Mouse (Mus musculus) layer of hippocampus, adult 2 months (tissue): ENCODE results near the gene Acsl1. TPM values are rescaled to one million over a fixed set of nuclear protein-coding genes. Genes with fewer than 3 reads are reported as not detected.

Experiments used
- DNase-seq, 2 experiments: peaks; one replicate each; pipeline ENCODE4 v3.0.0; 2022; ENCODE audit warnings: low spot score in 2 of 2
- H3K27ac ChIP-seq: fragments of 200-600 bp; 2 replicates; pipeline ENCODE4 v1.8.1; 2022
- H3K4me3 ChIP-seq: fragments of 200-600 bp; 2 replicates; pipeline ENCODE4 v1.8.1; 2022; ENCODE audit warnings: mild to moderate bottlenecking
- CTCF ChIP-seq: fragments of 200-600 bp; conservative IDR thresholded peaks from 2 replicates; pipeline ENCODE4 v1.8.1; 2022; ENCODE audit warnings: antibody characterized with exemption, mild to moderate bottlenecking, moderate library complexity
- long read RNA-seq, 2 experiments: library from polyadenylated mRNA; stranded (forward); transcript quantifications; one replicate each; pipeline ENCODE4 v2.0.0; 2021; ENCODE audit warnings: borderline mapping rate in 2 of 2
- total RNA-seq, 2 experiments: library from RNA; stranded (reverse); gene quantifications; 2 replicates each; pipeline ENCODE4 v1.2.3; 2021

The Acsl1 gene
- total RNA-seq = 10 to 100 TPM; 41.8 to 43.5 TPM
- long read RNA-seq, experiment 1, transcript Acsl1-201 (21 exons, 3,897 nt) = major isoform, 10 of 13 reads
- long read RNA-seq, experiment 1, partial matches to known transcripts = 0 of 13 reads
- long read RNA-seq, experiment 1, other reads (novel, unspliced or antisense) = 3 of 13 reads
- long read RNA-seq, experiment 2, transcript Acsl1-201 (21 exons, 3,897 nt) = major isoform, 17 of 30 reads
- long read RNA-seq, experiment 2, transcript Acsl1-210 (1 exons, 1,253 nt) = minor isoform, 5 of 30 reads
- long read RNA-seq, experiment 2, partial matches to known transcripts = 1 of 30 reads
- long read RNA-seq, experiment 2, other reads (novel, unspliced or antisense) = 7 of 30 reads

- peak; percentile 97 for DNase-seq
- Histone ChIP-seq H3K4me3 (peak within 1 kb of the TSS; percentile 96), H3K27ac (peak within 1 kb of the TSS; percentile 87)
- TF ChIP-seq CTCF = 0 out of 2 replicates have a peak, but pooled peaks have one; percentile 2
These were observed at the start of gene Acsl1 for GRCm38 (mm10) chr8:46470792-46471781. Gene Acsl1 (plus strand): TSS chr8:46471037.

DNA sequence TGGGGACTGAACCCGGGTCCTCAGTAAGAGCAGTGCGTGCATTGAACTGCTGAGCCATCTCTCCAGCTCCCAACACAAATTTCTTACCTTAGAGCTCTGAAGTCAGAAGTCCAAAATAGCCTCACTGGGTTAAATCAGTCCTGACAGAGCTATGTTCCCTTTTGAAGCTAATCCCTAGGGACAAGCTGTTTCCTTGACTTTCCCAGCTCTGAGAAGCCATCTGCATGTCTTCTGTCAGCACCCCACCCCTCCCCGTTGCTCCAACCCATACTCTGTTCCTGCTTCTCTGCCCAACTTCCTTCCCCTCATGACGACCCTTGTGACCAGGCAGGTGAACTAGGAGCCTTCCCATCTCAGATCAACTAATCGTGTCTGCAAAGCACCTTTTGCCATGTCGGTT is 49.3 kb upstream of the Acsl1 start:
- H3K27ac ChIP-seq = no peak overlapping the region; the same call in 1 of the 2 replicates
- DNase-seq = no peak
- H3K4me3 ChIP-seq = no peak overlapping the region
- no peak for TF ChIP-seq CTCF

DNA sequence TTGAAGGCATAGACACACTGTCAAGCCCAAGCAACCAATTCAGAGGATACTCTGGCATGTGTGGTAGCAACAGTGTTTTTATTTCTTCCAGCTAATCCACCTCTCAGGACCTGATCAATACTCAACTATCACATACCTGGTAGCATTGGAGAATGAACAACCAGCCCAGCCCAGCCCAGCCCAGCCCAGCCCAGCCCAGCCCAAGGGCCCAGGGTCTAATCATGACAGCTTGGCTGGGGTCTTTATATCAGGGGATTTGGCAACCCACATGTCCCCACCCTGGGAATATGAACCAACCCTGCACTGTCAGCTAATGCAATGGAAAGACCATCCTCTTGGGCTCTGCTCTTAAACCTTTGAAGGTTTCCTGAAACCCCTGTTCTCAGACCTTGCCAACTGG is 42.9 kb upstream of the Acsl1 start:
- Histone ChIP-seq H3K27ac (no peak overlapping the region), H3K4me3 (no peak overlapping the region)
- DNase-seq = no peak
- no peak for TF ChIP-seq CTCF

DNA sequence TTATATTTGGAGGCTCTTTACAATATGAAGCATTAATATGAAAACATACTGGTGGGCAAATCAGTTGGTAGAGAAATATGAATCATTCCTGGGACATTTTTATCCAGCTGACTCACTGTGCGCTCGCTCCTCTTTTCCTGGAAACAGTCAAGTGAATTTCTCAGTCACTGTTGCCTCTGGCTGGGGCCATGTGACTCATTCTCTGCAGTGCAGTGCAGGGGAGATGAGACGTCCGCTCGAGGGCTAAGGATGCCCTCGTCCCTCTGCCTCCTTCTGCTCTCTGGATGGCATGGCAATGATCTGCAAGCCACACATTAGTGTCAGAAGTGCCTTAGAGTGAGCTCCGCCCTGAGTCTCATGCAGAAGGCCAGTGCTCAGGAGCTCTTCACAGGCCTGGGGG is 41.0 kb upstream of the Acsl1 start:
- no peak overlapping the region for H3K4me3 ChIP-seq
- TF ChIP-seq CTCF = no peak
- H3K27ac ChIP-seq = peak overlapping the region; percentile 1; the same call in 1 of the 2 replicates
- peak; percentile 14 to 60 for DNase-seq

- no peak overlapping the region for H3K27ac ChIP-seq
- DNase-seq = no peak
- TF ChIP-seq CTCF = no peak
- H3K4me3 ChIP-seq = no peak overlapping the region
These were observed 38.9 kb upstream of the Acsl1 start for GRCm38 (mm10) chr8:46431921-46432320.

GRCm38 (mm10) chr8:46432581-46432980 is 38.3 kb upstream of the Acsl1 start:
- Histone ChIP-seq H3K4me3 (no peak overlapping the region), H3K27ac (no peak overlapping the region)
- no peak for DNase-seq
- TF ChIP-seq CTCF = no peak

GRCm38 (mm10) chr8:46433656-46434055 is 37.2 kb upstream of the Acsl1 start:
- TF ChIP-seq CTCF = no peak
- no peak for DNase-seq

DNA sequence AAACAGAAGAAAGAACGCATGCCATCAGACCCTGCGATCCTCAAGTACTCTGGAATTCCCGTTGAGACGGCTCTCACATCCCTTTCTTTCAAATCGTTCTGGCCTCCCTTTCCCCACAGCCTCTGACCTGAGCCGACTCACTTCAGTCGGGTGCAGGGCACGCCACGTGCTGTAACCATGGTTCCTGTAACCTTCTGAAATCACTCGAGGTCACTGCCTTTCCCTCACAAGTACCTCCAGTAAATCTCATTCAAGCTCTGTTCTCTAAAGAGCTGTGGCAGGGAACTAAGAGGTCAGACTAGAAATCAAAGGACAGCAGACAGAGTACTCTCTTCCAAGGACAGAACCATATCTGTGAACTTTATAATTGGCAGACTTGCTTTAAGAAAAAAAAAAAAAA is 32.3 kb upstream of the Acsl1 start:
- Histone ChIP-seq H3K4me3 (no peak overlapping the region), H3K27ac (no peak overlapping the region)
- TF ChIP-seq CTCF = no peak
- DNase-seq = no peak

More at GRCm38 (mm10) chr8:46433656-46434055, 37.2 kb upstream of the Acsl1 start:
- Histone ChIP-seq H3K4me3 (no peak overlapping the region), H3K27ac (no peak overlapping the region)

- Histone ChIP-seq H3K27ac (no peak overlapping the region), H3K4me3 (no peak overlapping the region)
- no peak for DNase-seq
- TF ChIP-seq CTCF = no peak
These were observed 24.6 kb upstream of the Acsl1 start for GRCm38 (mm10) chr8:46445964-46446915.

DNA sequence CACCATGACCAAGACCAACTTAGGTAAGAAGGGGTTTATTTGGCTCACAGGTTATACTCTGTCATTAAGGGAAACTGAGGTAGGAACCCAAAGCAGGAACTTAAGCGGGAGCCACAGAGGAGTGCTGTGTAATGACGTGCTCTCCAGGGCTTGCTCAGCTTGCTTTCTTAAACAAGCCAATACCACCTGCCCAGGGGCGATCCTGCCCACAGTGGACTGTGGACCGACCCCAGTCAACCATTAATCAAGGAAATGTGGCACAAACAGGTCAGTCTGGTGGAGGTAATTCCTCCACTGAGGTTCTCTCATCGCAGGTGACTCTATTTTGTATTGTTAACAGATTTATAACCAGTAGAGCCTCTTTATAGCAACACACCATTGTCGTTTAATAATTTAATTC is 23.5 kb upstream of the Acsl1 start:
- DNase-seq = no peak
- TF ChIP-seq CTCF = no peak
- H3K4me3 ChIP-seq = no peak overlapping the region
- no peak overlapping the region for H3K27ac ChIP-seq

GRCm38 (mm10) chr8:46448606-46449005 is 22.2 kb upstream of the Acsl1 start:
- TF ChIP-seq CTCF = no peak
- H3K27ac ChIP-seq = no peak overlapping the region
- no peak for DNase-seq
- no peak overlapping the region for H3K4me3 ChIP-seq

- no peak overlapping the region for H3K27ac ChIP-seq
- no peak for DNase-seq
- no peak for TF ChIP-seq CTCF
- H3K4me3 ChIP-seq = no peak overlapping the region
These were observed 21.8 kb upstream of the Acsl1 start for GRCm38 (mm10) chr8:46449063-46449462.
